Mouse (Mus musculus) heart, embryonic 13.5 days (tissue): Measurements from ENCODE around the gene Gm10945. TPM values are rescaled to one million over a fixed set of nuclear protein-coding genes. Genes with fewer than 3 reads are reported as not detected.

Source experiments
- ATAC-seq: fragments of 200-750 bp; cut with Nextera tagmentation; 2 replicates; pipeline ENCODE4 v1.8.0; 2017; ENCODE audit warnings: moderate TSS enrichment; ENCODE audit not compliant: insufficient number of reproducible peaks, low FRiP score, low TSS enrichment; ENCODE audit errors: extremely low read depth
- H3K27ac ChIP-seq: fragments of 300-500 bp; sonication (generic); replicated peaks from 2 replicates; pipeline ENCODE4 v1.5.1; 2015; ENCODE audit warnings: moderate library complexity, mild to moderate bottlenecking, inconsistent platforms
- H3K27me3 ChIP-seq: fragments of 300-500 bp; sonication (generic); replicated peaks from 2 replicates; pipeline ENCODE4 v1.6.1; 2015; ENCODE audit warnings: mild to moderate bottlenecking, inconsistent platforms
- H3K36me3 ChIP-seq: fragments of 300-500 bp; sonication (generic); 2 replicates; pipeline ENCODE4 v1.6.1; 2015; ENCODE audit warnings: mild to moderate bottlenecking, inconsistent platforms
- H3K4me1 ChIP-seq: fragments of 300-500 bp; sonication (generic); 2 replicates; pipeline ENCODE4 v1.6.1; 2015; ENCODE audit warnings: inconsistent platforms
- H3K4me2 ChIP-seq: fragments of 300-500 bp; sonication (generic); 2 replicates; pipeline ENCODE4 v1.6.1; 2015; ENCODE audit warnings: inconsistent platforms, mild to moderate bottlenecking, moderate library complexity
- H3K4me3 ChIP-seq: fragments of 300-500 bp; sonication (generic); 2 replicates; pipeline ENCODE4 v1.5.1; 2015; ENCODE audit warnings: moderate library complexity, mild to moderate bottlenecking, inconsistent platforms
- H3K9ac ChIP-seq: fragments of 300-500 bp; sonication (generic); 2 replicates; pipeline ENCODE4 v1.6.1; 2015; ENCODE audit warnings: inconsistent platforms, mild to moderate bottlenecking, moderate library complexity
- H3K9me3 ChIP-seq: fragments of 300-500 bp; sonication (generic); 2 replicates; pipeline ENCODE4 v1.6.1; 2016; ENCODE audit warnings: inconsistent platforms
- WGBS: fragments of 180-500 bp; shearing (Covaris S2); methylation state at CpG from one replicate; pipeline ENCODE4 v1.1.7; 2015; ENCODE audit warnings: mixed read lengths; 5-methylcytosine and 5-hydroxymethylcytosine counted together
- polyA plus RNA-seq: library from polyadenylated mRNA; unstranded; fragments of >200 nt; fragmentation: Nextera tagmentation; extraction: Ambion mirVana; gene quantifications from 2 replicates; pipeline ENCODE4 v1.2.1, GENCODE M21; 2015

Gm10945 gene
- not detected in 2 replicates for polyA plus RNA-seq

- Histone ChIP-seq H3K36me3 (no peaks in the 10 kb centered on the region), H3K9ac (no peak within 1 kb of the TSS), H3K27ac (no peak within 1 kb of the TSS), H3K4me3 (no peak within 1 kb of the TSS), H3K4me1 (no peaks in the 10 kb centered on the region), H3K27me3 (no peaks in the 10 kb centered on the region), H3K9me3 (no peaks in the 10 kb centered on the region), H3K4me2 (no peak within 1 kb of the TSS)
- 75% methylated on average over 2 of the region's 2 CpGs for WGBS
- no peak for ATAC-seq
Measured at GRCm38 (mm10) chr10:6761287-6761811, at the start of gene Gm10945. Gm10945 (minus strand) TSS chr10:6761761.

GRCm38 (mm10) chr10:6790226-6790625 is 28.7 kb upstream of the Gm10945 start:
- Histone ChIP-seq H3K9ac (no peak overlapping the region), H3K27me3 (peaks cover 24% of the 10 kb centered on the region), H3K4me1 (no peaks in the 10 kb centered on the region), H3K4me2 (no peak overlapping the region), H3K27ac (no peak overlapping the region), H3K36me3 (no peaks in the 10 kb centered on the region), H3K4me3 (no peak overlapping the region), H3K9me3 (no peaks in the 10 kb centered on the region)
- ATAC-seq = no peak

- no peak overlapping the region for H3K27ac ChIP-seq
- WGBS = 2% methylated on average over 25 of the region's 25 CpGs
Measured at GRCm38 (mm10) chr10:6788517-6789237, 27.1 kb upstream of the Gm10945 start.

GRCm38 (mm10) chr10:6758206-6758605 is 3.4 kb downstream of the Gm10945 start, which contains the start of gene Oprm1:
Oprm1 (plus strand) TSS chr10:6758506.
- H3K4me3 ChIP-seq = no peak within 1 kb of the TSS
- WGBS = 84% methylated on average over 3 of the region's 3 CpGs
- H3K4me1 ChIP-seq = no peaks in the 10 kb centered on the region
- H3K27ac ChIP-seq = no peak within 1 kb of the TSS
- H3K27me3 ChIP-seq = no peaks in the 10 kb centered on the region
- no peak within 1 kb of the TSS for H3K9ac ChIP-seq
- no peaks in the 10 kb centered on the region for H3K36me3 ChIP-seq
- no peaks in the 10 kb centered on the region for H3K9me3 ChIP-seq
- no peak for ATAC-seq
- no peak within 1 kb of the TSS for H3K4me2 ChIP-seq

More at GRCm38 (mm10) chr10:6788517-6789237, 27.1 kb upstream of the Gm10945 start:
- no peaks in the 10 kb centered on the region for H3K9me3 ChIP-seq
- no peaks in the 10 kb centered on the region for H3K36me3 ChIP-seq
- no peaks in the 10 kb centered on the region for H3K4me1 ChIP-seq
- ATAC-seq = peak; percentile 42; the same call in 1 of the 2 replicates
- no peak overlapping the region for H3K9ac ChIP-seq
- no peak overlapping the region for H3K4me2 ChIP-seq
- H3K27me3 ChIP-seq = peaks cover 24% of the 10 kb centered on the region
- no peak overlapping the region for H3K4me3 ChIP-seq

GRCm38 (mm10) chr10:6753375-6753774 is 8.2 kb downstream of the Gm10945 start:
- no peak overlapping the region for H3K9ac ChIP-seq
- H3K4me1 ChIP-seq = no peaks in the 10 kb centered on the region
- no peak overlapping the region for H3K4me2 ChIP-seq
- H3K9me3 ChIP-seq = no peaks in the 10 kb centered on the region
- 76% methylated on average over 5 of the region's 5 CpGs for WGBS
- H3K27me3 ChIP-seq = no peaks in the 10 kb centered on the region
- no peak overlapping the region for H3K4me3 ChIP-seq
- H3K36me3 ChIP-seq = no peaks in the 10 kb centered on the region
- no peak overlapping the region for H3K27ac ChIP-seq
- ATAC-seq = no peak

GRCm38 (mm10) chr10:6728469-6728868 is 33.1 kb downstream of the Gm10945 start:
- no peaks in the 10 kb centered on the region for H3K4me1 ChIP-seq
- H3K4me3 ChIP-seq = no peak overlapping the region
- H3K4me2 ChIP-seq = no peak overlapping the region
- no peaks in the 10 kb centered on the region for H3K9me3 ChIP-seq
- no peaks in the 10 kb centered on the region for H3K27me3 ChIP-seq
- no peak overlapping the region for H3K27ac ChIP-seq
- H3K9ac ChIP-seq = no peak overlapping the region
- no peaks in the 10 kb centered on the region for H3K36me3 ChIP-seq
- 85% methylated on average over 3 of the region's 3 CpGs for WGBS
- ATAC-seq = no peak

- Histone ChIP-seq H3K4me2 (no peak overlapping the region), H3K9ac (no peak overlapping the region), H3K27me3 (no peaks in the 10 kb centered on the region), H3K36me3 (no peaks in the 10 kb centered on the region), H3K4me1 (no peaks in the 10 kb centered on the region), H3K9me3 (no peaks in the 10 kb centered on the region), H3K4me3 (no peak overlapping the region), H3K27ac (no peak overlapping the region)
- ATAC-seq = no peak
- WGBS = 54% methylated on average over 1 of the region's 1 CpGs
Measured at GRCm38 (mm10) chr10:6723765-6724164, 37.8 kb downstream of the Gm10945 start.

GRCm38 (mm10) chr10:6717181-6717948 is 44.2 kb downstream of the Gm10945 start:
- Histone ChIP-seq H3K4me1 (no peaks in the 10 kb centered on the region), H3K4me2 (no peak overlapping the region), H3K4me3 (no peak overlapping the region), H3K27me3 (no peaks in the 10 kb centered on the region), H3K9ac (no peak overlapping the region), H3K9me3 (no peaks in the 10 kb centered on the region), H3K27ac (no peak overlapping the region), H3K36me3 (no peaks in the 10 kb centered on the region)
- ATAC-seq = no peak
- 53% methylated on average over 4 of the region's 4 CpGs for WGBS

GRCm38 (mm10) chr10:6705226-6705885 is 56.2 kb downstream of the Gm10945 start:
- H3K9me3 ChIP-seq = no peaks in the 10 kb centered on the region
- no peaks in the 10 kb centered on the region for H3K27me3 ChIP-seq
- no peak overlapping the region for H3K4me3 ChIP-seq
- ATAC-seq = no peak
- 81% methylated on average over 1 of the region's 1 CpGs for WGBS
- no peaks in the 10 kb centered on the region for H3K36me3 ChIP-seq
- H3K27ac ChIP-seq = no peak overlapping the region
- no peak overlapping the region for H3K4me2 ChIP-seq
- H3K4me1 ChIP-seq = no peaks in the 10 kb centered on the region
- no peak overlapping the region for H3K9ac ChIP-seq

GRCm38 (mm10) chr10:6694218-6694850 is 67.2 kb downstream of the Gm10945 start:
- Histone ChIP-seq H3K36me3 (no peaks in the 10 kb centered on the region), H3K4me1 (no peaks in the 10 kb centered on the region), H3K27me3 (no peaks in the 10 kb centered on the region), H3K27ac (no peak overlapping the region), H3K9ac (no peak overlapping the region), H3K4me2 (peak overlapping the region; percentile 51), H3K9me3 (no peaks in the 10 kb centered on the region), H3K4me3 (peak overlapping the region; percentile 27; the same call in 1 of the 2 replicates)
- WGBS = 46% methylated on average over 13 of the region's 13 CpGs
- ATAC-seq = no peak
